Mouse (Mus musculus) heart, postnatal 0 days (tissue): ENCODE measurements around the gene Esyt3. TPM values are rescaled to one million over a fixed set of nuclear protein-coding genes. Genes with fewer than 3 reads are reported as not detected.

Experiments
- ATAC-seq: fragments of 200-750 bp; cut with Nextera tagmentation; 2 replicates; pipeline ENCODE4 v1.8.0; 2017; ENCODE audit warnings: low read depth, moderate number of reproducible peaks, moderate library complexity; ENCODE audit not compliant: insufficient read depth
- DNase-seq: peaks from one replicate; pipeline ENCODE4 v3.0.0-alpha.2; 2016; ENCODE audit warnings: low spot score
- H3K27ac ChIP-seq: fragments of 300-500 bp; sonication (generic); 2 replicates; pipeline ENCODE4 v1.5.1; 2014; ENCODE audit warnings: low read depth, mild to moderate bottlenecking
- H3K27me3 ChIP-seq: fragments of 300-500 bp; sonication (generic); 2 replicates; pipeline ENCODE4 v1.6.1; 2014; ENCODE audit warnings: low read length, mixed read lengths; ENCODE audit not compliant: control insufficient read depth, insufficient read depth
- H3K36me3 ChIP-seq: fragments of 300-500 bp; sonication (generic); replicated peaks from 2 replicates; pipeline ENCODE4 v1.6.1; 2014; ENCODE audit warnings: low read length, mixed read lengths; ENCODE audit not compliant: control insufficient read depth, insufficient read depth
- H3K4me1 ChIP-seq: fragments of 300-500 bp; sonication (generic); 2 replicates; pipeline ENCODE4 v1.6.1; 2014; ENCODE audit warnings: antibody characterized with exemption; ENCODE audit not compliant: control insufficient read depth, insufficient read depth
- H3K4me2 ChIP-seq: fragments of 300-500 bp; sonication (generic); 2 replicates; pipeline ENCODE4 v1.6.1; 2014; ENCODE audit warnings: low read depth, mild to moderate bottlenecking, low read length, moderate library complexity
- H3K4me3 ChIP-seq: fragments of 300-500 bp; sonication (generic); 2 replicates; pipeline ENCODE4 v1.5.1; 2014; ENCODE audit warnings: low read depth, low read length
- H3K9ac ChIP-seq: fragments of 300-500 bp; sonication (generic); replicated peaks from 2 replicates; pipeline ENCODE4 v1.6.1; 2014; ENCODE audit warnings: low read depth, low read length, mixed read lengths
- H3K9me3 ChIP-seq: fragments of 300-500 bp; sonication (generic); replicated peaks from 2 replicates; pipeline ENCODE4 v1.6.1; 2016; ENCODE audit warnings: low read length; ENCODE audit not compliant: control insufficient read depth
- CTCF ChIP-seq: IDR thresholded peaks from 2 replicates; pipeline ENCODE4 v1.5.1; 2016; ENCODE audit warnings: antibody characterized with exemption, control low read depth, low read depth
- EP300 ChIP-seq: IDR thresholded peaks from 2 replicates; pipeline ENCODE4 v1.6.1; 2016; ENCODE audit warnings: antibody characterized with exemption, low read depth
- WGBS: fragments of 180-500 bp; shearing (Covaris S2); extraction: QIAGEN DNeasy Blood & Tissue Kit; methylation state at CpG from one replicate; pipeline ENCODE4 v1.1.7; 2014; 5-methylcytosine and 5-hydroxymethylcytosine counted together
- polyA plus RNA-seq: library from polyadenylated mRNA; unstranded; fragments of >200 nt; fragmentation: Nextera tagmentation; extraction: Ambion mirVana; gene quantifications from 2 replicates; pipeline ENCODE4 v1.2.1, GENCODE M21; 2015
- total RNA-seq: library from RNA; depleted of rRNA; stranded (reverse); fragments of >200 nt; gene quantifications from 2 replicates; pipeline ENCODE4 v1.2.3, GENCODE M21; 2014; ENCODE audit warnings: low replicate concordance

Gene Esyt3
- total and polyA plus RNA-seq, 2 experiments from 2014 or later, result 0.04 to 0.16 TPM

DNA sequence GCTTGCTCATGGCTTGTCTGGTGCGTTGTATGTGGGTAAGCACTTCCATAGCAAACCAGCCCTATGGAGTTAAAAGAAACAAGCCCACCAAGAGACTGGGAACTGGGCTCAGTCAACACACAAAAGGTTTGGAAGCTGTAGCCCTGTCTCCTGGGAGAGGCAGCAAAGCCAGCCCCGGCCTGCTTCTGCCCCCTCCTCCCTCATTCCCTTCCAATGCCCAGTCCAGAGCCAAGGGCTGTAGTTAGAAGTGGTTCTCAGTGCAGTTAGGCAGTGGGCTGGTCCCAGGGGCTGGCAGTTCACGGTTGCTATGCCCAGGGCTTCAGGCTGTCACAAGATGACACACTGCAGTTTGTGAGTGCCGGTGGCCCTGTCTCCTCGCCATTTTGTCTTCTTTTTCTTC is 29.7 kb upstream of the Esyt3 start:
- Histone ChIP-seq H3K4me3 (no peak overlapping the region), H3K27me3 (no peaks in the 10 kb centered on the region), H3K27ac (no peak overlapping the region), H3K4me2 (no peak overlapping the region), H3K9me3 (no peaks in the 10 kb centered on the region), H3K36me3 (peaks cover 19% of the 10 kb centered on the region), H3K4me1 (no peaks in the 10 kb centered on the region), H3K9ac (no peak overlapping the region)
- WGBS, result 71% methylated on average over 5 of the region's 5 CpGs
- TF ChIP-seq EP300 (no peak), CTCF (no peak)
- no peak for ATAC-seq
- DNase-seq, result no peak

DNA sequence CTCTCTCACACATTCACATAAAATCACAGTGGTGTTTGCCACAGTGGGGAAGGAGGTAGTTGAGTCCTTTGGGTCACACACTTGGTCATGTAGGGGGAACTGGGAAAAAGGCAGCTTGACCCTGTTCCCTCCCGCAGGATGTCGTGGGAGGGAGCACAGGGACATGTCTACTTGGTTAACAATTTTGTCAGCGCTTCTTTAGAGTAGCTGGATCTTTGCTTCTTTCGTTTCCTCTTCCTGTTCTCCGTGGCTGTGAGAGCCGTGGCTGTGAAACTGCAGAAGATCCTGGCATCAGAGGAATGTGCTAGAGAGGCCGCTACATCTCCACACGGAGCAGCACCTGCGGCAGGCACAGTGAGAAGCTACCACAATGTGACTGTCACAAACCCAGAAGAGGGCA is 24.2 kb upstream of the Esyt3 start:
- no peaks in the 10 kb centered on the region for H3K27me3 ChIP-seq
- H3K27ac ChIP-seq, result no peak overlapping the region
- no peaks in the 10 kb centered on the region; the same call in 1 of the 2 replicates for H3K36me3 ChIP-seq
- H3K9ac ChIP-seq, result no peak overlapping the region
- no peak overlapping the region for H3K4me2 ChIP-seq
- no peaks in the 10 kb centered on the region for H3K4me1 ChIP-seq
- DNase-seq, result no peak
- no peak overlapping the region for H3K4me3 ChIP-seq
- TF ChIP-seq CTCF (no peak), EP300 (no peak)
- no peak for ATAC-seq
- 45% methylated on average over 9 of the region's 9 CpGs for WGBS
- H3K9me3 ChIP-seq, result no peaks in the 10 kb centered on the region

DNA sequence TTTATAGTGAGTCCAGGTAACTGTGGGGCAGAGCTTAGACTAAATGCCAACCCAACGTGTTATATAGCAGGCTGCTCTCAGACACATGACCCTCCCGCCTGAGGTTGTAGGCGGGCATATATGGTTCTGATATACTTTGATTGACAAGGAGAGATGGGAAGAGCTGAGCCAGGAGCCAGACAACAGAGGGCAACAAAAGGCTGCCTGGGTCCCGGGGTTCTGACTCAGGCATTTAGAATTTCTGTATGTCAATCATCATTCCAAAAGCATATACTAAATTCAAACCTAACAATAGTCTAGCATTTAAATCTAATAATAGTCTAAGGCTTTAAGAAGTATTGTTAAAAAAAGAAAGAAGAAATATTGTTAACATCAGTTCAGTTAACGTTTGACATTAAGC is 20.8 kb upstream of the Esyt3 start:
- Histone ChIP-seq H3K27ac (no peak overlapping the region), H3K9ac (no peak overlapping the region), H3K4me1 (no peaks in the 10 kb centered on the region), H3K4me2 (no peak overlapping the region), H3K9me3 (no peaks in the 10 kb centered on the region), H3K27me3 (no peaks in the 10 kb centered on the region), H3K36me3 (no peaks in the 10 kb centered on the region), H3K4me3 (no peak overlapping the region)
- TF ChIP-seq CTCF, result no peak
- TF ChIP-seq EP300, result no peak
- WGBS, result 40% methylated on average over 5 of the region's 5 CpGs
- ATAC-seq (no peak), DNase-seq (no peak)

DNA sequence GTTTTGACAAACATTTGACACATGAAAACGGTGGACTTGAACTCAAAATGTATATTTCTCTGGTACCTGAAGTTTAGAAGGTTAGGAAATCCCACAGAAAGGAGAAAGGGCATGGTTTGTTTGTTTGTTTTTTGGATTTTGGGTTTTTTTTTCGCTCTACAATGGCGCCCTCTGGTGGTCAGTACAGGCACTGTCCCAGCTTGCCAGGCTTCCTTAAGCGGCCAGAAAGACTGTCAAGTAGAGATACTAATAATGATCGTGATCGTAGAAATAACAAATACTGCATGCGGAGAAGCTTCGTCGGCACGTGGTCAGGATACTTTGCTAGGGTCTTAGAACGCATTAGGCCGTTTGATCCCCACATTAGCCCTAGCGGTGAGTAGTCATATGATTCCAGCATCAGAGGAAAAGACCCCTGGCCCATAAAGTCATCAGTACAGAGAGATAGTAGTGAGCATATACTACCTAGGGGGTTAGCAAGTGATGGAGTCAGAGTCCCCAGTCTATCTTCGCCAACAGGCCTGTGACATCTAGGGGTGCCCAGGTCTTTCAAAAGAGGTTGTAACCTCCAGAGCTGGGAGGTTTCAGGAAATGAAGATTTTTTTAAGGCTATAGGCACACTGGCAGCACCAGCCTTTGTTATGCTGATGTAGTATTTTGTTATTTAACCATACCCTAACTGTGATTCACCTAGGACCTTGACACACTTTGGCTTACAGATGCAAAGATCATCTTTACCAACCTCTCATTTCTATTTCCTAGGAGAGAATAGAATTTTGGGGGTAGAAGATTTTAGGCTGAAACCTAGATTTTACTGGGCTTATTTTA is 18.4 kb upstream of the Esyt3 start:
- no peaks in the 10 kb centered on the region for H3K4me1 ChIP-seq
- no peak overlapping the region for H3K9ac ChIP-seq
- ATAC-seq (no peak), DNase-seq (no peak)
- no peaks in the 10 kb centered on the region for H3K27me3 ChIP-seq
- H3K4me2 ChIP-seq, result peak overlapping the region; percentile 30; the same call in 1 of the 2 replicates
- H3K4me3 ChIP-seq, result no peak overlapping the region
- H3K9me3 ChIP-seq, result no peaks in the 10 kb centered on the region
- no peak overlapping the region for H3K27ac ChIP-seq
- TF ChIP-seq EP300, result no peak
- TF ChIP-seq CTCF, result peak; percentile 75
- WGBS, result 8% methylated on average over 14 of the region's 14 CpGs
- H3K36me3 ChIP-seq, result no peaks in the 10 kb centered on the region

DNA sequence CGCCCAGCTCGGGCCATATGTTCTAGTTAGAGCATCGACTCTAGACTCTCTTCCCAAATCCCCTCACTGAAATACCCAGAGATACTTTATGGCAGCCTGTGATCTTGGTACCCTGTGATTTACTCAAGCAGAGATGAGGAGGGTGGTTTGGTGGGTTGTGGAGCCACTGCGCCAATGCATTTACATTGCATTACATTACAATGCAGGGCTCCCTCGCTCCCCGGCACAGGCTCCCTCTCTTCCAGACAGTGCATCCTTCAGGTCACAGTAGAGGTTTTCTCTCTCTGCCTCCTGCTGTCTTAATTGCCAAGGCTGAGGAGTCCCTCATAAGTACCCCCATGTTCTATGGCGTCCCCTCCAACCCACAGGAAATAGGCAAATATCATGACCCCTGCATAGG is 10.1 kb upstream of the Esyt3 start:
- H3K9ac ChIP-seq, result no peak overlapping the region
- no peaks in the 10 kb centered on the region for H3K4me1 ChIP-seq
- no peaks in the 10 kb centered on the region for H3K9me3 ChIP-seq
- ATAC-seq, result no peak
- no peak for TF ChIP-seq EP300
- TF ChIP-seq CTCF, result no peak
- H3K4me3 ChIP-seq, result no peak overlapping the region
- H3K27me3 ChIP-seq, result 0 out of 2 replicates have a peak, but pooled peaks cover 4% of the 10 kb centered on the region
- H3K27ac ChIP-seq, result no peak overlapping the region
- DNase-seq, result no peak
- no peaks in the 10 kb centered on the region for H3K36me3 ChIP-seq
- H3K4me2 ChIP-seq, result no peak overlapping the region
- WGBS, result 73% methylated on average over 7 of the region's 7 CpGs
